Mouse (Mus musculus) heart, postnatal 14 days (tissue): ENCODE results near the gene Sphk2. TPM values are rescaled to one million over a fixed set of nuclear protein-coding genes. Genes with fewer than 3 reads are reported as not detected.

Experiments
- DNase-seq, 2 experiments: peaks; one replicate each; pipeline ENCODE4 v3.0.0; 2021 to 2022
- intact Hi-C: fragments of 180-260 bp; cut with DNase I; formaldehyde crosslinking; loops from one replicate; pipeline ENCODE4 v1.15.1; 2025
- total RNA-seq, 2 experiments: library from RNA; stranded (reverse); gene quantifications; 2 replicates each; pipeline ENCODE4 v1.2.3; 2021

Gene Sphk2
- total RNA-seq, 2 experiments from 2014 or later, result 17.5 to 18.8 TPM

- intact Hi-C loops, result no loop called here
- DNase-seq, result no peak
Measured at GRCm38 (mm10) chr7:45712022-45712757, 5.6 kb downstream of the Sphk2 start.

GRCm38 (mm10) chr7:45711316-45712021 is 6.3 kb downstream of the Sphk2 start:
- no peak for DNase-seq
- intact Hi-C loops, result no loop called here

- no peak for DNase-seq
- intact Hi-C loops, result no loop called here
Measured at GRCm38 (mm10) chr7:45710477-45711191, 7.2 kb downstream of the Sphk2 start.

GRCm38 (mm10) chr7:45709677-45710355 is 8.0 kb downstream of the Sphk2 start:
- intact Hi-C loops, result no loop called here
- no peak for DNase-seq

GRCm38 (mm10) chr7:45709036-45709435 is 8.8 kb downstream of the Sphk2 start:
- no peak for DNase-seq
- intact Hi-C loops, result no loop called here

GRCm38 (mm10) chr7:45708221-45708761 is 9.5 kb downstream of the Sphk2 start:
- peak; percentile 50 to 61 for DNase-seq
- intact Hi-C loops, result no loop called here

GRCm38 (mm10) chr7:45707375-45707967 is 10.3 kb downstream of the Sphk2 start:
- peak; percentile 96 to 99 for DNase-seq
- intact Hi-C loops, result no loop called here

GRCm38 (mm10) chr7:45706721-45707241 is 11.0 kb downstream of the Sphk2 start:
- intact Hi-C loops, result no loop called here
- DNase-seq, result peak; percentile 93

- intact Hi-C loops, result no loop called here
- DNase-seq, result peak; percentile 73 to 87
Measured at GRCm38 (mm10) chr7:45705873-45706281, 11.9 kb downstream of the Sphk2 start.

- DNase-seq, result peak in 1 of 2 experiments; percentile 57
- intact Hi-C loops, result no loop called here
Measured at GRCm38 (mm10) chr7:45705443-45705864, 12.3 kb downstream of the Sphk2 start.

GRCm38 (mm10) chr7:45704730-45705442 is 12.9 kb downstream of the Sphk2 start, which contains the start of gene Dbp:
TSS of gene Dbp (plus strand) at chr7:45705088.
- intact Hi-C loops, result loop anchor here (5.0 kb wide), 1 partner anchor 243 kb away; no protein-coding TSS in a partner anchor
- DNase-seq, result peak; percentile 97 to 98

GRCm38 (mm10) chr7:45704046-45704559 is 13.7 kb downstream of the Sphk2 start:
- intact Hi-C loops, result loop anchor here (5.0 kb wide), 1 partner anchor 242 kb away; no protein-coding TSS in a partner anchor
- DNase-seq, result peak; percentile 56 to 67

GRCm38 (mm10) chr7:45703521-45704033 is 14.2 kb downstream of the Sphk2 start:
- intact Hi-C loops, result loop anchor here (5.0 kb wide), 1 partner anchor 241 kb away; no protein-coding TSS in a partner anchor
- DNase-seq, result no peak

- DNase-seq, result no peak
- intact Hi-C loops, result loop anchor here (5.0 kb wide), 1 partner anchor 241 kb away; no protein-coding TSS in a partner anchor
Measured at GRCm38 (mm10) chr7:45702809-45703520, 14.8 kb downstream of the Sphk2 start.

GRCm38 (mm10) chr7:45702316-45702715 is 15.5 kb downstream of the Sphk2 start:
- intact Hi-C loops, result loop anchor here (5.0 kb wide), 1 partner anchor 240 kb away; no protein-coding TSS in a partner anchor
- no peak for DNase-seq

- no peak for DNase-seq
- intact Hi-C loops, result loop anchor here (5.0 kb wide), 1 partner anchor 239 kb away; no protein-coding TSS in a partner anchor
Measured at GRCm38 (mm10) chr7:45701607-45702006, 16.2 kb downstream of the Sphk2 start.

GRCm38 (mm10) chr7:45701072-45701471 is 16.7 kb downstream of the Sphk2 start:
- peak; percentile 43 to 58 for DNase-seq
- intact Hi-C loops, result loop anchor here (5.0 kb wide), 1 partner anchor 239 kb away; no protein-coding TSS in a partner anchor
